29 mouse cellular contexts compared by ENCODE assay signal in the genomic region with DNA sequence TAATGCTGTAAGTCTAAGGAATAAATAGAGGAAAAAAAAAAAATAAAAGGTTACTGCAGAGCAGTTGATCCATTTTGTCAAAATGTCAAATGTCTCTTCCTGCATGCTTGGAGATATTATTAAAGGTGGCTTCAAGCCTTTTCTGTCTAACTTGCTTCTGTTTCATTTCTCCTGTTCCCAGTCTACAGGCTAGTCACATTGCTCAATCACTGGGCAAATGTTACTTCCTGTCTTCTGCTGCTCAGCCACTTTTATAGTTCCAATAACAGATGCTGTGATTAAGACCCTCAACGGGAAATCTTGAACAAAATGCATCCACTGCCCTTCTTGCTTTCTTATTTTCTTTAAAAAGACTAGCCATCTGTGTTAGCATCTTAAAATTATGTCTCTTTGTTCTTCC.
DNase-seq lines count a peak whose midpoint lies in the region; ATAC-seq and TF ChIP-seq lines count a peak whose summit lies in the region.
"Had no signal": no experiment of that assay in that cellular context is flagged by ENCODE, and none has a peak within 500 bp of the region (broad histone marks: within the 10 kb centered on the region; RNA-seq: fewer than 3 reads in every experiment).

No protein-coding gene starts in this region.

- H3K27ac ChIP-seq in lung, embryonic 14.5 days (ENCODE audit: low read depth), result no peak overlapping the region
- H3K27ac ChIP-seq: forebrain, embryonic 10.5 days; forebrain, embryonic 13.5 days; gastrocnemius, adult 2 months; heart, embryonic 15.5 days; hindbrain, embryonic 10.5 days; hindbrain, embryonic 13.5 days had no signal

- H3K4me2 ChIP-seq in lung, embryonic 14.5 days, result no peak overlapping the region
- H3K4me2 ChIP-seq: forebrain, embryonic 13.5 days; heart, embryonic 12.5 days; heart, embryonic 15.5 days; hindbrain, embryonic 13.5 days had no signal

- no peaks in the 10 kb centered on the region for H3K9me3 ChIP-seq in lung, embryonic 14.5 days (ENCODE audit: low read depth, low read length)
- H3K9me3 ChIP-seq: forebrain, embryonic 10.5 days; forebrain, embryonic 13.5 days; G1E; heart, embryonic 12.5 days; heart, embryonic 15.5 days; hindbrain, embryonic 10.5 days; hindbrain, embryonic 13.5 days had no signal

- DNase-seq in lung, embryonic 14.5 days, result peak; percentile 4
- no peak for DNase-seq in lung, adult 2 months
- peak; percentile 37 for DNase-seq in A20 (ENCODE audit: low read depth, low spot score)
- DNase-seq in brain, embryonic 14.5 days (ENCODE audit: low read depth), result peak; percentile 32
- DNase-seq in layer of hippocampus, adult 18-20 months (ENCODE audit: low spot score in 2 of 2), result no peak
- no peak for DNase-seq in ovary, postnatal 10 days (ENCODE audit: low spot score)
- no peak for DNase-seq in right cerebral cortex, postnatal 10 days (ENCODE audit: low spot score in 2 of 2)
- DNase-seq: adrenal gland, adult 2 months; adrenal gland, postnatal 14 days; B cell, adult 2 months; cerebellum, adult 11-12 months; cerebellum, adult 8-10 months; cerebellum, postnatal 10 days; cerebellum, postnatal 36 days; gastrocnemius, adult 2 months; gastrocnemius, postnatal 14 days; heart, adult 18-20 months; heart, postnatal 10 days; heart, postnatal 36 days had no signal

- H3K27me3 ChIP-seq in lung, embryonic 14.5 days (ENCODE audit: insufficient read depth, low read length), result no peaks in the 10 kb centered on the region
- H3K27me3 ChIP-seq: CH12.LX; forebrain, embryonic 13.5 days; heart, embryonic 12.5 days; heart, embryonic 15.5 days; hindbrain, embryonic 13.5 days had no signal

- TF ChIP-seq CTCF in lung, embryonic 14.5 days (IDR thresholded peaks at IDR 0.05; ENCODE audit: low read depth), result no peak
- TF ChIP-seq CTCF in lung, adult 2 months (IDR thresholded peaks at IDR 0.05; ENCODE audit: insufficient read depth, low read length), result no peak
- no peak for TF ChIP-seq CTCF in brain, embryonic 14.5 days (IDR thresholded peaks at IDR 0.05; ENCODE audit: borderline replicate concordance, extremely low read depth, insufficient read depth, insufficient read length)

- no peak overlapping the region for H3K9ac ChIP-seq in lung, embryonic 14.5 days
- H3K9ac ChIP-seq: forebrain, embryonic 13.5 days; heart, embryonic 12.5 days; heart, embryonic 15.5 days; hindbrain, embryonic 13.5 days had no signal

- TF ChIP-seq POLR2A in lung, adult 2 months (IDR thresholded peaks at IDR 0.05; ENCODE audit: borderline replicate concordance, extremely low read depth, low read depth, low read length), result no peak
- TF ChIP-seq POLR2A in brain, embryonic 14.5 days (IDR thresholded peaks at IDR 0.05; ENCODE audit: borderline replicate concordance, extremely low read depth, insufficient read depth, insufficient read length, poor library complexity, severe bottlenecking), result no peak

- no peak overlapping the region for H3K4me3 ChIP-seq in lung, embryonic 14.5 days (ENCODE audit: low read depth, low read length)
- H3K4me3 ChIP-seq in lung, adult 2 months (replicated peaks; ENCODE audit: extremely low read depth, low read depth, low read length), result no peak overlapping the region
- H3K4me3 ChIP-seq: forebrain, embryonic 10.5 days; forebrain, embryonic 13.5 days; gastrocnemius, adult 2 months; heart, embryonic 12.5 days; heart, embryonic 15.5 days; hindbrain, embryonic 10.5 days; hindbrain, embryonic 13.5 days had no signal

- no peaks in the 10 kb centered on the region for H3K4me1 ChIP-seq in lung, embryonic 14.5 days (ENCODE audit: insufficient read depth)
- no peaks in the 10 kb centered on the region for H3K4me1 ChIP-seq in lung, adult 2 months (ENCODE audit: control insufficient read depth, insufficient read depth, low read length)
- H3K4me1 ChIP-seq: forebrain, embryonic 10.5 days; forebrain, embryonic 13.5 days; heart, embryonic 12.5 days; heart, embryonic 15.5 days; hindbrain, embryonic 10.5 days; hindbrain, embryonic 13.5 days had no signal

- ATAC-seq in lung, embryonic 14.5 days (ENCODE audit: insufficient read depth), result no peak
- 0 out of 2 replicates have a peak, but pooled peaks have one; percentile 35 for ATAC-seq in megakaryocyte, adult 5-6 weeks (ENCODE audit: poor library complexity, severe bottlenecking)
- ATAC-seq: forebrain, embryonic 13.5 days; hindbrain, embryonic 16.5 days had no signal

- no peaks in the 10 kb centered on the region for H3K36me3 ChIP-seq in lung, embryonic 14.5 days (ENCODE audit: insufficient read depth)
- H3K36me3 ChIP-seq: forebrain, embryonic 10.5 days; G1E; heart, embryonic 12.5 days; heart, embryonic 15.5 days; hindbrain, embryonic 10.5 days; hindbrain, embryonic 13.5 days had no signal

- WGBS in lung, embryonic 14.5 days, result 33% methylated on average over 1 of the region's 1 CpGs
- 20% methylated on average over 1 of the region's 1 CpGs for WGBS in lung, adult 2 months

Comparison
In these comparisons a context has a peak if more than half of its experiments do, and no peak if none do; other contexts are left out.
1. DNase-seq: peak in lung, embryonic 14.5 days (single experiment), A20 (single experiment) and brain, embryonic 14.5 days (single experiment); none in lung, adult 2 months (single experiment), layer of hippocampus, adult 18-20 months (0 of 2), ovary, postnatal 10 days (single experiment) and right cerebral cortex, postnatal 10 days (0 of 2).